Mouse (Mus musculus) lung, embryonic 16.5 days (tissue): Measurements from ENCODE around the gene Mtf2. TPM values are rescaled to one million over a fixed set of nuclear protein-coding genes. Genes with fewer than 3 reads are reported as not detected.
"Not testable (repeated sequence)": the region's sequence is repeated elsewhere in the genome, so short reads cannot be mapped to it uniquely, and the experiment has no call there.

Experiments
- ATAC-seq: fragments of 200-750 bp; cut with Nextera tagmentation; 2 replicates; pipeline ENCODE4 v1.8.0; 2017; ENCODE audit warnings: low read depth, mild to moderate bottlenecking, moderate library complexity
- H3K27ac ChIP-seq: fragments of 300-500 bp; sonication (generic); 2 replicates; pipeline ENCODE4 v1.5.1; 2014; ENCODE audit warnings: mild to moderate bottlenecking, control low read depth, low read length
- H3K27me3 ChIP-seq: fragments of 300-500 bp; sonication (generic); 2 replicates; pipeline ENCODE4 v1.6.1; 2014; ENCODE audit warnings: low read depth, low read length, mixed read lengths; ENCODE audit not compliant: control insufficient read depth, insufficient read depth
- H3K36me3 ChIP-seq: fragments of 300-500 bp; sonication (generic); 2 replicates; pipeline ENCODE4 v1.6.1; 2014; ENCODE audit warnings: low read length; ENCODE audit not compliant: control insufficient read depth, insufficient read depth
- H3K4me1 ChIP-seq: fragments of 300-500 bp; sonication (generic); replicated peaks from 2 replicates; pipeline ENCODE4 v1.6.1; 2014; ENCODE audit warnings: low read length, mixed read lengths; ENCODE audit not compliant: control insufficient read depth, insufficient read depth
- H3K4me2 ChIP-seq: fragments of 300-500 bp; sonication (generic); 2 replicates; pipeline ENCODE4 v1.6.1; 2014; ENCODE audit warnings: low read depth, low read length, control low read depth
- H3K4me3 ChIP-seq: fragments of 300-500 bp; sonication (generic); 2 replicates; pipeline ENCODE4 v1.5.1; 2014; ENCODE audit warnings: mild to moderate bottlenecking, low read length, control low read depth
- H3K9ac ChIP-seq: fragments of 300-500 bp; sonication (generic); 2 replicates; pipeline ENCODE4 v1.6.1; 2014; ENCODE audit warnings: low read length, control low read depth
- H3K9me3 ChIP-seq: fragments of 300-500 bp; sonication (generic); 2 replicates; pipeline ENCODE4 v1.6.1; 2016; ENCODE audit warnings: low read length; ENCODE audit not compliant: control insufficient read depth
- WGBS: fragments of 180-500 bp; shearing (Covaris S2); extraction: QIAGEN DNeasy Blood & Tissue Kit; methylation state at CpG from one replicate; pipeline ENCODE4 v1.1.7; 2014; 5-methylcytosine and 5-hydroxymethylcytosine counted together
- polyA plus RNA-seq: library from polyadenylated mRNA; unstranded; fragments of >200 nt; fragmentation: Nextera tagmentation; extraction: Ambion mirVana; gene quantifications from 2 replicates; pipeline ENCODE4 v1.2.1, GENCODE M21; 2015

Gene Mtf2
- polyA plus RNA-seq, 1 experiment from 2014 or later, result 81.8 TPM

DNA sequence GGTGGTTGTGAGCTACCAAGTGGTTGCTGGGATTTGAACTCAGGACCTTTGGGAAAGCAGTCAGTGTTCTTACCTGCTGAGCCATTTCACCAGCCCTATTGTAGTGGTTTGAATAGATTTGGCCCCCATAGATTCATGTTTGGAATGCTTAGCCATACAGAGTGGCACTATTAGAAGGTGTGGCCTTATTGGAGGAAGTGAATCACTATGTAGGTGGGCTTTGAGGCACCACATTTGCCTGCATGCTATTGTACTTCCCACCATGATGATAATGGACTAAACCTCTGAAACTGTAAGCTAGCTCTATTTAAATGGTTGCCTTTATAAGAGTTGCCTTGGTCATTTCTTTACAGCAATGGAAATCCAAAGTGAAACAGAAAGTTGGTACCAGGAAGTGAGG is 10.8 kb downstream of the Mtf2 start:
- Histone ChIP-seq H3K36me3 (peaks cover 29% of the 10 kb centered on the region), H3K9ac (no peak overlapping the region), H3K9me3 (no peaks in the 10 kb centered on the region), H3K4me1 (no peaks in the 10 kb centered on the region), H3K4me2 (no peak overlapping the region), H3K27me3 (no peaks in the 10 kb centered on the region), H3K27ac (no peak overlapping the region), H3K4me3 (no peak overlapping the region)
- no peak for ATAC-seq

DNA sequence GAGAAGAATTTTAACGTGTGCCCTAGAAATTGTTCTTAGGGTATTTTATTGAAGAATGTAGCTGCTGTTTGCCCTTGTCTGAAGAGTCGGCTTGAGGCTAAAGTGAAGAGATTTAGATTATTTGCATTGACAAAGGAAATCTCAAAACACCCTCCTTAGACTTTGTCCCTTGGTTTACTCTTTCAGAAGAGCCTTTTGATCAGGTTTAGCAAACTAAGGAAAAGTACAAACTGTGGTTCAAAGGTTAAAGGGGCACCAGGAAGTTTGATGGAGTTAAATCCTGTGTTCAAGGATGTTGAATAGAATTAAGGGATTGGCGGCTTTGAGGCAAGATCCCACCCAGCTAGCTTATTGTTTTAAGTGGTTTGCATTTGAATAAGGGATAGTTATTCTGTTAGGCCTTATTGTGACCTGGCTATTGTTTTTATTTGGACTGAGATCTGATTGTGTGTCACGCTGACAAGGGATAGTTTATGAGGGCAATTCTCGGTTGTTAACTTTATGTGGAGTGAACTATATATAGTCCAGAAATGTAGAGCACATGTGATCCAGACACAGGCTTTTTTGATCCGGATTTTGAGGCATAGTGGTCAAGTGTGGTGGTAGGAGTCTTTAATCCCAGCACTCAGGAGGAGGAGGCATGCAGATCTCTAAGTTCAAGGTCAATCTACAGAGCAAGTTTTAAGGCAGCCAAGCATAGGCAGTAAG is 11.5 kb downstream of the Mtf2 start:
- Histone ChIP-seq H3K9ac (no peak overlapping the region), H3K4me3 (no peak overlapping the region), H3K4me1 (no peaks in the 10 kb centered on the region), H3K27ac (no peak overlapping the region), H3K27me3 (no peaks in the 10 kb centered on the region), H3K9me3 (no peaks in the 10 kb centered on the region), H3K36me3 (peaks cover 29% of the 10 kb centered on the region), H3K4me2 (no peak overlapping the region)
- no peak for ATAC-seq
- WGBS, result 65% methylated on average over 6 of the region's 6 CpGs

DNA sequence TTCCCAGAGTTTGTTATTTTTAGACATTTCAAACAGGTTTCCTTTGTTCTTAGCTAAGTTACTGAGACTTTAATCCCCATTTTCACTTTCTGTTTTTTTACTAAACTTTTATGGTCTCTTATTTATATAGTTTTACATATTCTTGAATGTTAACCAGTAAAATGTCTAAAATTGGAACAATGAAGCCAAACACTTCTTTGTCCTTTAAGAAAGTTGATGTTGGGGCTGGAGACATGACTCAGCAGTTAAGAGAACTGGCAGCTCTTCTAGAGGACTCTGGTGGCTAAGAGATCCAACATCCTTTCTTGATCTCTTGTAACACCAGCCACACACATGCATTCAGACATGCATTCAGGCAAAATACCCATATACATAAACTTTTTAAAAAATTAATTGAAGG is 14.1 kb downstream of the Mtf2 start:
- Histone ChIP-seq H3K36me3 (peaks cover 25% of the 10 kb centered on the region), H3K4me2 (no peak overlapping the region)
- no peak for ATAC-seq

DNA sequence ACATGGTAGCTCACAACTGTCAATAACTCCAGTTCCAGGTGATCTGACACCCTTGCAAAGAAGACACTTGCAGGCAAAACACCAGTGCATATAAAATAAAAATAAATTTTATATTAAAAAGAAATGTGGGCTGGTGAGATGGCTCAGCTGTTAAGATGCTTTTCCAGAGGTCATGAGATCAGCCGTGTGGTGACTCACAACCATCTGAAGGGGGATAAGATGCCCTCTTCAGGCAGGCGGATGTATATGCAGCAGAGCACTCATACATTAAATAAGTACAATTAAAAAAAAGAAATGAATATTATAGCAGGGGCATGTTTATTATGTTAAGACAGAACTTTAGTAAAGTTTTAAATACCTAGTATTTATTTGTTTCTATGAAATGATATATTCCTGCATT is 16.9 kb downstream of the Mtf2 start:
- 37% methylated on average over 2 of the region's 2 CpGs for WGBS
- H3K27ac ChIP-seq, result no peak overlapping the region
- no peaks in the 10 kb centered on the region for H3K4me1 ChIP-seq
- no peaks in the 10 kb centered on the region for H3K27me3 ChIP-seq
- H3K4me2 ChIP-seq, result no peak overlapping the region
- no peak overlapping the region for H3K9ac ChIP-seq
- no peak overlapping the region for H3K4me3 ChIP-seq
- ATAC-seq, result no peak
- no peaks in the 10 kb centered on the region for H3K9me3 ChIP-seq
- peaks cover 23% of the 10 kb centered on the region for H3K36me3 ChIP-seq

More for the DNA sequence above, 14.1 kb downstream of the Mtf2 start:
- Histone ChIP-seq H3K27me3 (no peaks in the 10 kb centered on the region), H3K9ac (no peak overlapping the region), H3K9me3 (no peaks in the 10 kb centered on the region), H3K4me1 (no peaks in the 10 kb centered on the region), H3K27ac (no peak overlapping the region), H3K4me3 (no peak overlapping the region)

DNA sequence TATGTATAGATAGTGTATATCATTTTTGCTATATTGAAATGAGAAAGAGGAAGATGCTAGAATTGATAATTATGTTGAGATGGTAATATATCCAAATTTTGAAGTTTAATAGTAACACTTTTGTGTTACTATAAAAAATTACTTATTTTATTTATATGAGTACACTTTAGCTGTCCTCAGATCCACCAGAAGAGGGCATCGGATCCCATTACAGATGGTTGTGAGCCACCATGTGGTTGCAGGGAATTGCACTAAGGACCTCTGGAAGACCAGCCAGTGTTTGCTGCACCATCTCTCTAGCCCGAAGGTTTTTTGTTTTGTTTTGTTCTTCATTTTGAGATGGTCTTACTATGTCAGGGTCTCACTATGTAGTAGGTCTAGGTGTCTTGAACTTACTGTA is 20.0 kb downstream of the Mtf2 start:
- no peak overlapping the region for H3K27ac ChIP-seq
- 89% methylated on average over 2 of the region's 2 CpGs for WGBS
- no peak overlapping the region for H3K4me3 ChIP-seq
- no peaks in the 10 kb centered on the region for H3K9me3 ChIP-seq
- H3K27me3 ChIP-seq, result no peaks in the 10 kb centered on the region
- no peak for ATAC-seq
- H3K4me2 ChIP-seq, result no peak overlapping the region
- peaks cover 32% of the 10 kb centered on the region for H3K36me3 ChIP-seq
- no peak overlapping the region for H3K9ac ChIP-seq
- H3K4me1 ChIP-seq, result no peaks in the 10 kb centered on the region

DNA sequence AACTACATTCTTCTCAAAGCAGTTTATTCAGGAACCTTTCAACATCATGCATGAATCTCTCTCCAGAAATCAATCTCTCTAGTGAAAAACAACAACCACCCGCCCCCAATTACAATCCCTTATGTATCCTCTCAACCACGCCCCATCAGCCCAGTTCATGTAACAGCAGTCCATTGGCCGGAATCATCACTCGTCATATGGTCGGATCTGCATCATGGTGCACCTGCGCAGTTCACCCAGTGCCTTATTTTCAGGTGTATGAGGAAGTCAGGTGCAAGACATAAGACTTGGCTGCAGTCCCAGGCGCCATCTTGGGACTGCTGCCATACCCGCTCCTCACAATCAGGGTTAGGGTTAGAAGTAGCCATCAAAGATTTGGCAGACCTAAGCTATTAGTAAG is 27.3 kb downstream of the Mtf2 start:
- H3K4me3 ChIP-seq, H3K27ac ChIP-seq, H3K4me1 ChIP-seq, H3K9ac ChIP-seq, H3K27me3 ChIP-seq, H3K4me2 ChIP-seq, H3K9me3 ChIP-seq, ATAC-seq: not testable (repeated sequence)
- H3K36me3 ChIP-seq, result peaks cover 31% of the 10 kb centered on the region
- WGBS, result 95% methylated on average over 8 of the region's 8 CpGs

DNA sequence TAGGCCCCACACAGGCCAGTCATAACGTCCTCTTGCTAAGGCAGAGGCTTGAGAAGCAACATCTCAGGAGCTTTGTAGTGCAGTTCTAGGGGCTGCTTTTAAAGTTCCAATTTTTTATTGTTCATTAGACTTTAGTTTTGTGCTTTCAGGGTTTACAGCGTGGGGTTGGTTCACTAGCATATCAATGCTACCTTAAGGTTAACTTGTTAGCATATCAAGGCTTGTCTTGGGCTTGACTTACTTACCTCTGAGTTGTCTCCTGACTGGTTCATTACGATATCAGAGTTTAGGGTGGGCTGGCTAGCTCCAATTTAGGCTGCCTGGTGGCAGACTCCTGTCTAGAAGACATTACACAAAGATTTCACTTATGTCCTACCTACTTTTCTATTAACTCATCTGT is 32.2 kb downstream of the Mtf2 start:
- ATAC-seq, result no peak
- H3K9me3 ChIP-seq, result no peaks in the 10 kb centered on the region
- H3K9ac ChIP-seq, result no peak overlapping the region
- no peaks in the 10 kb centered on the region for H3K4me1 ChIP-seq
- H3K27ac ChIP-seq, result no peak overlapping the region
- H3K36me3 ChIP-seq, result peaks cover 18% of the 10 kb centered on the region; the same call in 1 of the 2 replicates
- H3K4me3 ChIP-seq, result no peak overlapping the region
- 87% methylated on average over 3 of the region's 3 CpGs for WGBS
- no peak overlapping the region for H3K4me2 ChIP-seq
- no peaks in the 10 kb centered on the region for H3K27me3 ChIP-seq

DNA sequence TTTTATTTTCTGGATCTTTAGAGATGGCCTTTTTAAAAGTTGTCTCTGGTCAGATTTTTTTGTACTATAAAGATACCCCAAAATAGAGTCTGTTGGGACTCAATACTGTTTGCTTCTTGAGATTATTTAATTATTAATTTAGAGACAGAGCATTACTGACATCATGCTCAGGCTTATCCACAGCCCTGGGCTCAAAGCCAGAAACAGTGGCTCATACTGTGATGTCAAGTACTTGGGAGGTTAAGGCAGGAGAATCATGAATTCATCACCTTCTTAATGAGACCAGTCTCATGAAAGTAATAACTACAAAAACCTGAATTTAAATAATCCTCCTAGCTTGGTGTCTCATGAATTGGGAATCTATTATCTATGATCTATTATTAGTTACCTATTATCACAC is 34.7 kb downstream of the Mtf2 start:
- H3K4me1 ChIP-seq, result no peaks in the 10 kb centered on the region
- H3K36me3 ChIP-seq, result peaks cover 22% of the 10 kb centered on the region; the same call in 1 of the 2 replicates
- H3K4me2 ChIP-seq, result no peak overlapping the region
- H3K27me3 ChIP-seq, result no peaks in the 10 kb centered on the region
- no peak overlapping the region for H3K27ac ChIP-seq
- H3K4me3 ChIP-seq, result no peak overlapping the region
- ATAC-seq, result no peak
- H3K9ac ChIP-seq, result no peak overlapping the region
- no peaks in the 10 kb centered on the region for H3K9me3 ChIP-seq

DNA sequence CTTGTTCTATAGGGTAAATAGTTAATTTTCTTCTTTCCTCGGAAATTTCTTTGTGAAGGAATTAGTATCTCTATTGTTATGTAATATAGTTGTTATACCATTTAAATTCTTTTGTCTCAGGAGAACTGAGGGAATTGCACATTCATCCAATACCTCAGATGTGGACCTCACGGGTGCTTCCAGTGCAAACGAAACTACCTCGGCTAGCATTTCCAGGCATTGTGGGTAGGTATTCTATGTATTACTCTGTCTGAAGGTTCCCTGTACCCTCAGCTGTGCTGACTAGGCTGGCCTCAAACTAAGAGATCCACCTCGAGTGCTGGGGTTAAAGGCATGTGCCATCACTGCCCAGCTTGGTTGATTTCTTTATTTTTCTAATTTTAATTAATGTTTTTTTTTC is 38.8 kb downstream of the Mtf2 start:
- H3K36me3 ChIP-seq, result peaks cover 22% of the 10 kb centered on the region; the same call in 1 of the 2 replicates
- no peak for ATAC-seq
- H3K4me3 ChIP-seq, result no peak overlapping the region
- no peaks in the 10 kb centered on the region for H3K4me1 ChIP-seq
- 80% methylated on average over 5 of the region's 5 CpGs for WGBS
- H3K27me3 ChIP-seq, result no peaks in the 10 kb centered on the region
- H3K9me3 ChIP-seq, result no peaks in the 10 kb centered on the region
- H3K9ac ChIP-seq, result no peak overlapping the region
- no peak overlapping the region for H3K4me2 ChIP-seq
- H3K27ac ChIP-seq, result no peak overlapping the region

DNA sequence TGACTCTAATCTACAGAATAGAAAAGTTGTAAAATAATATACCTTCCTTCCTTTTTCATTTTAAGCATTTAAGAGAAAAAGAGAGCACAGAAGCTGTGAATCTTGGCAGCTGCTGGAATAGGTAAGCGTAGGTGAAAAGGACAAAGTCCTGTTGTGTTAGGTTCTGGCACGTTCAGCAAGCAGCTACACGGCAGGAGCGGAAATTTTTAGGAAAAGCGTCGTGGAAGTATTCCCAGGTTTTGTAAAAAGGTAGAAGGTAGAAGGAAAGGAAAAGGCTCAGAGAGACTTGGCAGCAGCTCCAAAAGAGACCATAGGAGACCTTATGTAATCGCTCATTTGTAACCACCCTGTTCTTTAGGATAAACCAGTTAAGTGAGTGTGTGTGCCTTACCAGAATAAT is 43.9 kb downstream of the Mtf2 start:
- Histone ChIP-seq H3K4me2 (no peak overlapping the region), H3K9me3 (no peaks in the 10 kb centered on the region), H3K9ac (no peak overlapping the region), H3K4me3 (no peak overlapping the region), H3K36me3 (peaks cover 13% of the 10 kb centered on the region; the same call in 1 of the 2 replicates), H3K27ac (no peak overlapping the region), H3K27me3 (no peaks in the 10 kb centered on the region), H3K4me1 (no peaks in the 10 kb centered on the region)
- ATAC-seq, result no peak
- 92% methylated on average over 7 of the region's 7 CpGs for WGBS
